Mouse (Mus musculus) T-helper 17 cell (primary cell): ENCODE results near the gene Rmnd1.

Experiments used
- in situ Hi-C, 2 experiments: fragments of 300-600 bp; cut with MboI, MseI; formaldehyde crosslinking; loops; 1 replicate in 1 of 2; 2 replicates in 1 of 2; pipeline ENCODE4 v1.15.1; 2025; ENCODE audit warnings: high pct_unique_total_duplicates in 2 of 2

Gene Rmnd1

DNA sequence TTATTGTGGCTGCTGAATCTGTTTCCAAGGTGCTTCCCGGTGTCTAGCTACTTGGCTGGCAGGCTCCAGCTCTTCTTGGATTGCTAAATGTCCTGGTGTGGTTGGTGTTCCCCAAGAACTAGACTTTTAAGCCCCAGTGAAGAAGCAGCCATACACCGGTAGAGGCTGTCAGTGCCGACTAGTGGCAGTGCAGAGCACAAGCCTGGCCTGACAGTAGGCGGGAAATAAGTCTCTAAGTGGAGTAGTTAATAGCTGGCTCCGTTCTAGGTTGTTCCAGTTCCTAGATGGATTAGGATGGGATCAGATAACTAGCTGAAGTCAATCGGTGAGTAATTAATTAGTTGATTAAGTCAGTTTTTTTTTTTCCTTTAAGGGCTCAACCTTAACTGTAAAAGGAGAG, 40.3 kb downstream of the Rmnd1 start:
- in situ Hi-C loops: loop anchor here (10.0 to 25.0 kb wide), 2 partner anchors 1413 to 1420 kb away; partner anchors contain the start of genes Fbxo5 (in 2 of the 2) and Mtrf1l (in 1 of the 2)

DNA sequence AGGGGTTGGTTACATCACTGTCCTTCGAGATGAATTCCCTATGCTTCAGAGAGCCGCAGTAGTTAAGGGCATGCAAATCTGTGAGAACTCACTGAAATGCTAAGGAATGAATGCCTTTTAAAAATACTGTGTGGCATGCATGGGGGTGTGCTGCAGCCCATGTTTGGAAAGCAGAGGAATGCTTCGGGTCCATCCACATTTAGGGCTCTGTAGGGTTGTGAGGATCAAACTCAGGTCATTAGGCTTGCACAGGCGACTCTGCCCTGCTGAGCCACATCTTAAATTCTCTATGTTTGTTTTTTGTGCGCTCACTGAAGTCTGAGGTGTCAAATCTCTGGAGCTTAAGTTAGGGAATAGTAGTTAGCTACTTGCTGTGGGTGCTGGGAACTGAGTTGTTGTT, 41.1 kb downstream of the Rmnd1 start:
- in situ Hi-C loops: loop anchor here (10.0 to 25.0 kb wide), 2 partner anchors 1414 to 1421 kb away; partner anchors contain the start of genes Fbxo5 (in 2 of the 2) and Mtrf1l (in 1 of the 2)

DNA sequence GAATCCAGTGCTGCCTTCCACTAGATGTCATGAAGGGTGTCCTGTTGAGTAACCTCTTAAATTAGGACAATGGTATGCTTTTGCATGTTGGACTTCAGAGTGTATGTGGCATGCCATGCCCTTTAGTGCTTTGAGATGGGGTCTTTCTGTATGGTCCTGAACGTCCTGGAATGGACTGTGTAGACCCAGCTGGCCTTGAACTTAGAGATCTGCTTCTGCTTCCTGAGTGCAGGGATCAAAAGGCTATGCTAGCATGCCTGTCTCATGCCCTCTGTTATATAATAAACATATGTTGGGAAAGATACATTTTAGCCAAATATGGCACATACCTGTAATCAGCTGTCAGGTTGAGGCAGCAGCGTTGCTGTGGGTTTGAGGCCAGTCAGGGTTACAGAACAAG, 41.6 kb downstream of the Rmnd1 start:
- in situ Hi-C loops: loop anchor here (10.0 to 25.0 kb wide), 2 partner anchors 1414 to 1422 kb away; partner anchors contain the start of genes Fbxo5 (in 2 of the 2) and Mtrf1l (in 1 of the 2)

DNA sequence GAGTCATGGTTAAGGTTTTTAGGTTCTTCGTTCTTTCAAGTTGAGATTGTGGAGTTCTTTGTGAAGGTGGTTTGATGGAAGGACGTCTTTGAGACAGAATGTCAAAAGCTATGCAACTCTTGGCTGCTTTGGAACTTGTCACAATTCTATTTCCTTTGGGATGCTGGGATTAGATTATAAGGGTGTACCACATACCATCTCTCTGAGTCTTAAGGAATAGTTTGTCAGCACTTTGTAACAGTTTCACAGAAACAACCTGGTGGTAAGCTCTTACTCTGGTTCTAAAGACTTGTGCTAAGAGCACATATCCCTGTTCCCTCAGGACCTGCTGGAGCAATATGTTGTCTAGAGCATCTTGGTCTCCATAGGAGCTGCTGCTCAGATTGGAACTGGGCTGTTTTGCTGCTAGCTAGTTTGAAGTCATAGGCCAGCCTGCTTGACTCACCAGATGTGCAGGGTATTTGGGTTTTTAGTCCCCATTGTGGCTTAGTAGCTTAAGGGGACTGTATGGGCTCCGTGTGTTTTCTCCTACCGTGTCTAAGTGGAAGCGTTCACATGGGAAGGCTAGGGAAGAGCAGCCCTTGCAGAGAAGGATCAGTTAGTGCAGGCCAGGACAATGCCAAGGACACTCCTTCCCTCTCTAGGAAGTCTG, 42.6 kb downstream of the Rmnd1 start:
- in situ Hi-C loops: loop anchor here (10.0 to 25.0 kb wide), 2 partner anchors 1415 to 1423 kb away; partner anchors contain the start of genes Fbxo5 (in 2 of the 2) and Mtrf1l (in 1 of the 2)

DNA sequence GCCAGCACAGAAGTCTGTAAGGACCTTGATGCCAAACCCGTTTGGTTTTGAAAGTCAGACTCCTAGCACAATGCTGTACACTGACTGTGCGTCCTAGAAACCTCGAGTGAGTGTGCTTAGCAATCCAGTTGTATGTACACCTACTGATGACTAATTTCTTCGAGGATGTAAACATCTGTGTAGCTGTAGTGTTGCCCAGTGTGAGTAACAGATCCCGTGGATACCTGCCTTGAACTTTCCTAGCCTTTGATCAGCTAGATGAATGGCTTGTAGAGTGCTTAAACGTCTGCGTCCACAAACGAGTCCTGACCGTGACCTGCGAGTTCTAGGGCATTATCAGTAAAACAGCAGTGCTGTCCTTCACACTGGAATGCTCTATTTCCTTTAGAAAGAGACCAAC, 43.2 kb downstream of the Rmnd1 start:
- in situ Hi-C loops: loop anchor here in 1 of 2 experiments (25.0 kb wide), 1 partner anchor 1423 kb away; the partner anchor contains the start of genes Fbxo5 and Mtrf1l

DNA sequence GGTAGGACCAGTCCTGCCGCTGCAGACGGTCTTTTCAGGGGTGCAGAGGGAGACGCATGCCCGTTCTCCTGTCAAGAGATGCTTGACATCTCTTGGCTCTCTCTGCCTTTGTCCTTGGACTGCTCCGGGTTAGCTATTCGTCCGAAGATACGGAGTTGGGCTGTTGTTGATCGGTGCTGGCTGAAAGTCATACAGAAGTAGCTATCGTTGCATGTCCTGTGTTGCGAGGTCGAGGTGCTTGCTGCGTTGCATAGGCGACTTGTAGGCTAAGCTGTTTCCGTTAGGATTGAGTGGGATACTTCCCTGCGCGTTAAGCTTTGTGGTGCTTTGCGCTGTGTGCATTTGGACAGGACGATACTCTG, 43.8 kb downstream of the Rmnd1 start:
- in situ Hi-C loops: loop anchor here in 1 of 2 experiments (25.0 kb wide), 1 partner anchor 1424 kb away; the partner anchor contains the start of genes Fbxo5 and Mtrf1l

DNA sequence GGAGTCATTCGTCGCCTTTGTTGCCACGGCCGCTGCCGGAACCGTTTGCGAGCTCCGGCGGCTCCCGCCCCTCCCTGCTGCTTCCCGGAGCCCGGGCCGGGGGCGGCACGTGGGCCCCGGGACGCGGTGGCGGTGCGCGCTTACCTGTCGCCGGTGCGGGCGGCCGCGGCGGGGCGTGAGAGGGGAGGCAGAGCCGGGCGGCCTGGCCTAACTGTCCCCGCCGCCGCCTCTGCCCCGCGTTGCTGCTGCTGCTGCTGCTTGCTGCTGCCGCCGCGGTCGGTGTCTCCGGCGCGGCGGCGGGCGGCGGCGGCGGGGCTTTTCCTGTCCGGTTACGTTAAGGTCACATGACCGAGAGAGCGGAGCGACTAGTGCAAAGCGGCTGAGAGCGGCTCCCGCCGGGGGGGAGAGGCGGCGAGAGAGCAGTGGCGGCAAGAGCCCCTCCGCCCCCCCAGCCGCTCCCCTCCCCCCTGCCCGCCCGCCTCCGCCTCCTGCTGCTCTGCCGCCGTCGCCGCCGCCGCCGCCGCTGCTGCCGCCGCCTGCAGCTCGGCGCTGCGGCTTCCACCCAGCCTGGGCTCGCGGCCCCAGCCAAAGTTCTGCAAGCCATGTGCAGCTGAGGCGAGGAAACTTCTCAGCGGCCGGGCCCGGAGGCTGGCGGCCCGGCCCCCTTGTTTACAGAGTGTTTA, 44.3 kb downstream of the Rmnd1 start, which contains the start of gene Zbtb2:
TSS of gene Zbtb2 (minus strand) at position 408 of the 683 bp plus-strand sequence.
- in situ Hi-C loops: loop anchor here in 1 of 2 experiments (25.0 kb wide), 1 partner anchor 1424 kb away; the partner anchor contains the start of genes Fbxo5 and Mtrf1l

DNA sequence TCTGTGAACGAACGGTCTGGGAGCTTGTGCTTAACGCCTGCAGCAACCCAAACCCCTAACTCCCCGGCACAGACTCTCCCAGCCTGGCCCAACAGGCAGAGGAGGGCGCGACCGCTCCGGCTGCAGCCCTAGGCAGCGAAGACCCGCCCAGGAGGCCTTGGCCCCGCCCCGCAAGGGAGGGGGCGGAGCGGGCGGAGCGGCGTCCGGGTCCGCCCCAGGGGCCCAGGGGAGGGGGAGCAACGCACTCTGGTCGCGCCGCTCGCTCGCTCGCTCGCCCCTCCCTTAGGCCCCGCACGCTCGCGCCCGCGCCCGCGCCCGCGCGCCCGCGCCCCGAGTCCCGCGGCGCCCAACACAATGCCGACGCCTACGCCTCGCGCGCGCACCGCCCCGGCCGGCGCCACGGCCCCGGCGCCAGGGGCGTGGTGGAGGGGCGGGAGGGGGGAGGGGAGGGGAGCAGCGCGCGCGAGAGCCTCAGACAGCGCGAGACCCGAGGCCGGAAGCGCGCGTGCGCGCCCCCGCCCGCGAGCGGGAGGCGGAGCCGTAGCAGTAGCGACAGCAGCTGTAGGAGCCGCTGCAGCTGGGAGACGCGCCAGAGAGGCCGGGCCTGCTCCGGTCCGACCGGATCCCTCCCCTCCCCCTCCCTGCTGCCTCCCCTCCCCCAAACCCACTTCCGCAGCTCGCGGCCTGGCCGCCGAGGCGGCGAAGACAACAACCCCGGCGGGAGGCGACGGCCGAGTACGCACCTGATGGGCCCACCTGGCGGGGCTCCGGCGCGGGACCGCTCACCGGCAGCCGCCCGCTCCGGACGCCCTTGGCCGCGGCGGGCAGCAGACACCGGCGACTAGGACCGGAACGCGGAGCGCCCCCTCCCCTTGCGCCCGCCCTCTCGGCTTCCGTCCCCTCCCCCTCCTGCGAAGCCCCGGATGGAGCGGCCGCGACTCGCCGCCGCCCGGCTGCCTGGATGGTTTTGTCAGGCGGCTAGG, 45.3 kb downstream of the Rmnd1 start:
- in situ Hi-C loops: loop anchor here in 1 of 2 experiments (25.0 kb wide), 1 partner anchor 1425 kb away; the partner anchor contains the start of genes Fbxo5 and Mtrf1l

DNA sequence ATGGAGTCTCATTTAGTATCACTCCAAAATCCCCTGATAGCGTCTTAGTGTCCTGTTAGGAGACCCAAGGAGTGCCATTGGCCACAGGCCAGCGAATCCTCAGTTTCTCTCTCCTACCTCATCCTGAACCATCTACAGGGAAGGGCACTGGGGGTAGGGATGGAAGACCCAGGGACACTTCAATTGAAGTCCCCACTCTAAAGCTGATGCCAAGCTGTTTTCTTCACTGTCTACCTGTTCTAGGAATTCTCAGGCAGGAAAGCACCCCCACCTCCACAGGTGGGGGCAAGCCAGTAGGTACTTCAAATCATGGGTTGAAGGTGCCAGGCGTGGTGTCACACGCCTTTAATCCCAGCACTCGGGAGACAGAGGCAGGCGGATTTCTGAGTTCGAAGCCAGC, 47.9 kb downstream of the Rmnd1 start:
- in situ Hi-C loops: loop anchor here in 1 of 2 experiments (25.0 kb wide), 1 partner anchor 1428 kb away; the partner anchor contains the start of genes Fbxo5 and Mtrf1l

DNA sequence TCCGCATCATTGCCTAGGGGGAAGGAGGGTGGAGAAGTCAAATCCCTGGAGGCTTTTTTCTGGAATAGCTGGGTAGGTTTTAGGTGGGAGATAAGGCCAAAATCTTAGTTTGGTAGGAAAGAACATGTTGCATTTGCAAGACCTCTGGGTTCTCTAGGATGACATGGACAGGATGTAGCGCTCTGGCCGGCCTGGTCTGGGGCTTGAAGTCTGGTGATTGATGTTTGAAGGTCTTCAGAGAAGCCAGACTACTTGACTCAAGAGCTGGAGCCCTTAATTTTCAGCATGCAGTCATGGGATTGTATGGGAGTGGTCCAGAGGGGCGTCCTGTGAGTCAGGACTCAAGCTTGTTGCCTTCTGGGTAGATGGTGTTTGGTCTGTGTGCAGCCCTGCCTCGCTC, 51.4 kb downstream of the Rmnd1 start:
- in situ Hi-C loops: loop anchor here in 1 of 2 experiments (25.0 kb wide), 1 partner anchor 1432 kb away; the partner anchor contains the start of genes Fbxo5 and Mtrf1l

DNA sequence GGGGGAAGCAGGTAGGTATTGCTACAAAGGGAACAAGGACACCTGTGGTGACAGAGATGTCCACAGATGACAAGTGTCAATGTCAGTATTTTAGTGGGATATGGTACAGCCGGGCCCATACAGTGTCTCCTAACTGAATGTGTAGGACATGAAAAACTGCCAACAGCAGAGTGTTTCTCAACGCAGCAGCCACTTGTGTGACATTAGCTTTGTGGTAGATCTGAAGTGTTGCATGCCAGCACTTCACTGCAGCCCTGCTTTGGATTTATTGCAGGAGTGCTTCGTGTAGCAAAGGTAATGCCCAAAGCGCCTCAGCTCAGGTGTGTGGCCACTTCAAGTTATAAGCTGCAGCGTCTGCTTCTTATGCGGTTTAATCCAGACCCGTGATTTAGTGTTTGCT, 55.3 kb downstream of the Rmnd1 start:
- in situ Hi-C loops: loop anchor here in 1 of 2 experiments (25.0 kb wide), 1 partner anchor 1435 kb away; the partner anchor contains the start of genes Fbxo5 and Mtrf1l

DNA sequence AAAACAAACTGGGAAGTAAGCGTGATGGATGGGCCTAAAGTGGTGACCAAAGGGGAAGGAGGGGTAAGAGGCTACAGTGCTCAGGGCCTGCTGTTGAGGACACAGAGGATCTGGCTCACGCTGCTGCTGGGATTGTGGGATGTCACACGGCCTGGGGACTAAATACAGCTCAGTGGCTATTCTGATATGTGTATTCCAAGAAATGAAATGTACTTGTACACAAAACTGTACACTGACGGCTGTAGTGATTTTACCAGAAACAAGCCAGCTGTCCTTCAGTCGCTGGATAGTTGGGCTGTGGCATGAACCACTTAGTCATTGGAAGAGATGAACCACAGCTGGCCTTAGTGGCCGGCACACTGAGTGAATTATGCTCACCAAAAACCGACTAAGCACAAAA, 55.7 kb downstream of the Rmnd1 start:
- in situ Hi-C loops: loop anchor here in 1 of 2 experiments (25.0 kb wide), 1 partner anchor 1436 kb away; the partner anchor contains the start of genes Fbxo5 and Mtrf1l

DNA sequence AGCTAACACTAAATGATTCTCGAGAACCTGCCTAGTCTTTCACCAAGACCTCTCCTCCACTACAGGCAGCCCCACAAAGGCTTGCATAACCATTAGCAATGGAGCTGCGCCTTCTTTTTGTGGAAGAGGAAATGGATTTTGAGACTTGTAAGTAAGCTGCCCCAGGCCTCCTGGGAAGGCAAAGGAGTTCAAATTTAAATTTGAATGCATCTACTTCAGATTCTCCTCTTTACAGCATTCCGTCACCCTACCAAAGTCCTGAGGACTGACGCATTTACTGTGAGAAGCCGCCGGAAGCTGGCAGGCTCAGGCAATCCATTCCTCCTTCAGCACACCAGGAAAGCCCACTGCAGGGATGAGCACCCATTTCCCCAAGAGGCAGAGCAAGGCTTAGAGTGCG, 56.9 kb downstream of the Rmnd1 start:
- in situ Hi-C loops: loop anchor here in 1 of 2 experiments (25.0 kb wide), 1 partner anchor 1437 kb away; the partner anchor contains the start of genes Fbxo5 and Mtrf1l

DNA sequence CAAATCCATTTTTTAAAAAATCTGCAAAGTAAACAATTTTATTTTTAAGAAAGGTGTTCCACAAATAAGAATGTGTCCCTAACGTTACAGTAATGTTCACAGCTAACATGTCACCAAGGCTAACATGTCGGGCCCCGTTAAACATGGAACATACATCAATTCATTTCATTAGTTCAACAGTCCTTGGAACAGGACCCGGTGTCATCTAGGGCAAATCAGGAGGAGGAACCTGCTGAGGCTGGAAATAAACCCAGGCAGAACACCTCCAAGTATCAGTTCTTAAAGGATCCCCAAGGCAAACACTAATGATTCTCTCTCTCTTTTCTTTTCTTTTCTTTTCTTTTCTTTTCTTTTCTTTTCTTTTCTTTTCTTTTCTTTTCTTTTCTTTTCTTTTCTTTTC, 57.5 kb downstream of the Rmnd1 start:
- in situ Hi-C loops: loop anchor here in 1 of 2 experiments (25.0 kb wide), 1 partner anchor 1438 kb away; the partner anchor contains the start of genes Fbxo5 and Mtrf1l

DNA sequence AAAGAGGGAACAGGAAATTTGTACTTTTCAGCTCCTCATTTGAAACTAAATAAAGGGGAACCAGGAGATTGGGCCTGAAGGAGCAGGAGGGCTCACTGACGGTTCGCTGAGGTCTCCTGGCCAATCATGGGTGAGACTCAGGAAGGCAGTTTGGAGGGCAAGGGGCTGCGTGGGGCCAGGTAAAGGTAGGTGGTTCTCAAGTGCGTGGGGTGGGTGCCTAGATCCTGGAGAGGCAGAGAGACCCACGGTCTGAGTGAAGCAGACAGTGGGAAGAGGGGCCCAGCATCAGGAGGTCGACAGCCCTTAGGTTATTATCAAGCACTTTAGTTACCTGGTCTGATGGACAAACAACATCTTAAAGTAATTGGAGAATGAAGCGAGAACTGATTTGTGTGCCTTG, 57.9 kb downstream of the Rmnd1 start:
- in situ Hi-C loops: no loop called here

DNA sequence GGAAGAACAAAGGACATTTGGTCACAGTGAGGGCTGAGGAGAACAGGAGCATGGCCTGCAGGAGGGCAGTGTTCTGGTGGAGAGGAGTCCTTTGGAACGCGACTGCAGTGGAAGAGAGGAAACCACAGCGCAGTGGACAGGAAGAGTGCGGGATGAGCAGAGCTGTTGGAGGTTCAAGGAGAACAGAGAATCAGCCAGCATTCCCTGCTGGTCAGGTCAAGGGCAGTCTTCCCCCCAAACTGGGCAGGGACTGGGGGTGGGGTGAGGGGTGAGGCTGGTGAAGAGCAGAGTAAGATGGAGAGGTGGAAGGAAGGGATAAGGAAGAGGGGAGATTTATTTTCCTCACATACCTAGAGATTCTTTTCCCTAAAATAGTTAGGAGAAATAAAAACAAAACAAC, 58.6 kb downstream of the Rmnd1 start:
- in situ Hi-C loops: no loop called here

DNA sequence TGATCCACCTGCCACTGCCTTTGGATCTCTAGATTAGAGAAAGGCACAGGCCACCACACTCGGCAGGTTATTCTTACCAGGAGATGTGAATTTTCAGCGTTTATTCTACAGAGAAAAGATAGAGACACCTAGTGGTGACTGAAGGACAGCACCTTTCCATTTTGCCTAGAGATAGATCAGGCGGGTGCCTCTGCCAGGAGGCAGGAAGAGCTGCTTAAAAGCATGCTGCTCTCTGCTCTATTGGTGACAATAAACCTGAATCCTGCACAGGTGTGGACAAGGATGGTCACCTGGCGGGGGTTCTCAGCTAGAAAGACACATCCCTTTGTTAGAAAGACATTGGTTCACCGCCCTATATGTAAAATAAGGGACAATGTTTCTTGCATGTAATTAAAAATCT, 60.2 kb downstream of the Rmnd1 start:
- in situ Hi-C loops: no loop called here

DNA sequence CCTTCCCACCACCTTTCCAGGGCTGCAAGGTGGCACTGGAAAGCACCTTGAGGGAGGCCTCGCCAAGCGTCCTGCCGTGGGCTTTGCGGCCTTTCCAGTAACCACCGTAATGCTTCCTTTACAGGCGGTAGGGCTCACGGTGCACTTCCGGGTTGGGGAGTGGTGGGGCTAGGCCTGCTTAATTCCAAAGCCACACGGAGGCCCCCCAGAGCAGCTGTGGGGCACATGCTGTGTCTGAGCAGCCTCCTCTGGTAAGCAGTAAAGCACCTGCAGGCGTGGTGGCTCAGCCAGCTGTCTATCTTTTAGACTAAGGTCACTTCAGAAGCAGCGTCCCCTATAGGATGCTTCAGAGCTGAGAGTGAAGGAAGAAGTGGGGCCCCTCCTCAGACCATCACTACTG, 62.1 kb downstream of the Rmnd1 start:
- in situ Hi-C loops: no loop called here

DNA sequence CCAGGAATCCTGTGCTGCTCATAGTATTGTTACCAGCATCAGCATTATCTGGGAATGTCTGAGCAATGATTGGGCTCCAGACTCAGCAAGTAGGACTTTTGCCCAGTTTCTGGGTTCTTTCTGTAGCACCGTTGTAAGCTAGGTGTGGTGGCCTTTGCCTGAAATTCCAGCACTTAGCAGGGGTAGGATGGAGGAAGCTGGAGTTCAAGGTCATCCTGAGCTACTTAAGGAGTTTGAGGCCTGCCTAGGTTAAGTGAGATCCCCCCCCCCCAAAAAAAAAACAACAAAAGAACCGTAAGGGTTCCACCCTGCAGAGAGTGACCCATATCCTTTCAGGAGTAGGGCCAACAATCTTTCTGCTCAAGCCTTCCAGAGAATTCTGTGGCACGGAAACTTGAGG, 67.6 kb downstream of the Rmnd1 start:
- in situ Hi-C loops: no loop called here

DNA sequence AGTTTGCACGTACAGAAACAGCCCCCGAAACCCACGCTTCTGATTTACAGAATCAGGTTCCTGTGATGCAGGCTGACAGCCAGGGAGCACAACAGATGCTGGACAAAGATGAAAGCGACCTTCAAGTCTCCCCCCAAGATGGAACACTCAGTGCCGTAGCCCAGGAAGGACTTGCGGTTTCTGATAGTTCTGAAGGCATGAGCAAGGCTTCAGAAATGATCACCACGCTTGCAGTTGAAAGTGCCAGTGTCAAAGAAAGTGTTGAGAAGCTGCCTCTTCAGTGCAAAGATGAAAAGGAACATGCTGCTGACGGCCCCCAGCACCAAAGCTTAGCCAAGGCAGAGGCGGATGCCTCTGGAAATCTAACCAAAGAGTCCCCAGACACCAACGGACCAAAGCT, 74.8 kb downstream of the Rmnd1 start:
- in situ Hi-C loops: no loop called here
